Mouse (Mus musculus) embryonic facial prominence, embryonic 10.5 days (tissue): Measurements from ENCODE around the gene Rassf3. TPM values are rescaled to one million over a fixed set of nuclear protein-coding genes. Genes with fewer than 3 reads are reported as not detected.
A peak's percentile ranks its signal among the peaks of the same experiment; 100 is the strongest.

Experiments
- DNase-seq: peaks from one replicate; pipeline ENCODE4 v3.0.0-alpha.2; 2017; ENCODE audit warnings: low spot score
- H3K27ac ChIP-seq: fragments of 300-500 bp; sonication (generic); replicated peaks from 2 replicates; pipeline ENCODE4 v1.5.1; 2016; ENCODE audit warnings: mild to moderate bottlenecking
- H3K27me3 ChIP-seq: fragments of 300-500 bp; sonication (generic); replicated peaks from 2 replicates; pipeline ENCODE4 v1.6.1; 2016; ENCODE audit warnings: low read depth, mild to moderate bottlenecking; ENCODE audit not compliant: poor library complexity, severe bottlenecking
- H3K36me3 ChIP-seq: fragments of 300-500 bp; sonication (generic); replicated peaks from 2 replicates; pipeline ENCODE4 v1.6.1; 2016; ENCODE audit warnings: mild to moderate bottlenecking, moderate library complexity
- H3K4me1 ChIP-seq: fragments of 300-500 bp; sonication (generic); 2 replicates; pipeline ENCODE4 v1.6.1; 2016
- H3K4me3 ChIP-seq: fragments of 300-500 bp; sonication (generic); 2 replicates; pipeline ENCODE4 v1.5.1; 2016; ENCODE audit warnings: mild to moderate bottlenecking, moderate library complexity
- H3K9me3 ChIP-seq: fragments of 300-500 bp; sonication (generic); 2 replicates; pipeline ENCODE4 v1.6.1; 2016; ENCODE audit warnings: mild to moderate bottlenecking
- WGBS: fragments of 180-500 bp; shearing (Covaris S2); methylation state at CpG from one replicate; pipeline ENCODE4 v1.1.7; 2016; 5-methylcytosine and 5-hydroxymethylcytosine counted together
- polyA plus RNA-seq: library from polyadenylated mRNA; unstranded; fragments of >200 nt; fragmentation: Nextera tagmentation; extraction: Ambion mirVana; gene quantifications from 2 replicates; pipeline ENCODE4 v1.2.1, GENCODE M21; 2016

Rassf3 gene
- polyA plus RNA-seq, 1 experiment from 2014 or later, result 19.4 TPM

DNA sequence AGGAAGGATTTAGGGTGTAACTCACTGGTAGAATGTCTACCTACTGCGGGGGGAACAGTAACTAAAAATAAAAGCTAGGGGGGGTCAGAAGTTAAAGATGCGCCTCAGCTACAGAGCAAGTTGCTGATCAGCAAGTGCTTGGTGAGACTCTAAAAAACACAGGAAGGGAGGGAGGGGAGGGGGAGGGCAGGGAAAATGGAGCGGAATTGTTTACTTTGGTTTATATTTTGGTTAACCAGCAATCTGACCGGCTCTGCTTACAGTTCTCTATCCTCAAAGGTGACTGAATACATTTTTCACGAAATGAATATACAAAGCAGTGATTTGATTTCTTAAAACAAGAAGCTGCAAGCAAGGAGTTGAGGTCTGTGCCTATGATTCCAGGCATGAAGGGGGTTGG is 7.2 kb downstream of the Rassf3 start:
- H3K36me3 ChIP-seq, result peaks cover 3% of the 10 kb centered on the region; the same call in 1 of the 2 replicates
- H3K4me3 ChIP-seq, result no peak overlapping the region
- H3K9me3 ChIP-seq, result no peaks in the 10 kb centered on the region
- H3K27ac ChIP-seq, result no peak overlapping the region; the same call in 1 of the 2 replicates
- DNase-seq, result no peak
- WGBS, result 47% methylated on average over 5 of the region's 5 CpGs
- H3K27me3 ChIP-seq, result 0 out of 2 replicates have a peak, but pooled peaks cover 5% of the 10 kb centered on the region
- peaks cover 82% of the 10 kb centered on the region for H3K4me1 ChIP-seq

DNA sequence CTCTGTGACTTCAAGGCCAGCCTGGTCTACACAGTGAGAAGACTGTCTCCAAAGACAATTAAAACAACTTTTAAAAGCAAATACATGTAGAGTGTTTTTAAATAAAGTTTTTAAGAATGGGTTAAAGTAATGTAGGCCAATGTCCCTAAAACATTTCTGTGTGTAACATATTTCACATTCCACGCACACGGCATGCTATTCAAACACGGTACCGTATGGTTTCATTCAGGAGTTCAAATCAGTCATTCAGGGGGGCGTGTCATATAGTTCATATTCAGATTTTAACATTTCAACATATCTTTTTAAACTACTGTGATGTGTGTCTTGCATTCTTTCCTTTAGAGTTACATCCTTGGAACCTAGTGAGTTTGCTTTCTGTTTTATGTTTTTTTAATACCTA is 7.9 kb downstream of the Rassf3 start:
- no peak for DNase-seq
- H3K27ac ChIP-seq, result peak overlapping the region; percentile 57
- no peaks in the 10 kb centered on the region for H3K9me3 ChIP-seq
- peak overlapping the region; percentile 27; the same call in 1 of the 2 replicates for H3K4me3 ChIP-seq
- WGBS, result 83% methylated on average over 5 of the region's 5 CpGs
- H3K4me1 ChIP-seq, result peaks cover 77% of the 10 kb centered on the region
- H3K27me3 ChIP-seq, result no peaks in the 10 kb centered on the region
- peaks cover 4% of the 10 kb centered on the region; the same call in 1 of the 2 replicates for H3K36me3 ChIP-seq

DNA sequence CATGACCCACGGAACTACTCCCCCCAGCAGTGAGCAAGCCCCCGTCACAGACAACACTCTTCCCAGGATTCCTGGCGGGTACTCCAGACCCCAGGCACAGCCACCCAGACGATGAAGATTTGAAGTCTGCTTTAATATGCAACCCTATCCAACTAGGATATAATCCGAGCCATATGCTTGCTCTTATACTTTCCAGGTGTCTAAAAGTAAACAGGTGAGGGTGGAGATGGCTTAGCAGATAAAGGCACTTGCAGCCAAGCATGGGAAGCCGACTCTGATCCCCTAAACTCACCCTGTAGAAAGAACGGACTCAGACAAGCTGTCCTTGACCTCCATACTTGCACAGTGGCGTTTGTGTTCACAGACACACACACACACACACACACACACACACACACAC is 8.4 kb downstream of the Rassf3 start:
- H3K4me3 ChIP-seq, result peak overlapping the region; percentile 27; the same call in 1 of the 2 replicates
- 35% methylated on average over 8 of the region's 8 CpGs for WGBS
- peaks cover 72% of the 10 kb centered on the region for H3K4me1 ChIP-seq

DNA sequence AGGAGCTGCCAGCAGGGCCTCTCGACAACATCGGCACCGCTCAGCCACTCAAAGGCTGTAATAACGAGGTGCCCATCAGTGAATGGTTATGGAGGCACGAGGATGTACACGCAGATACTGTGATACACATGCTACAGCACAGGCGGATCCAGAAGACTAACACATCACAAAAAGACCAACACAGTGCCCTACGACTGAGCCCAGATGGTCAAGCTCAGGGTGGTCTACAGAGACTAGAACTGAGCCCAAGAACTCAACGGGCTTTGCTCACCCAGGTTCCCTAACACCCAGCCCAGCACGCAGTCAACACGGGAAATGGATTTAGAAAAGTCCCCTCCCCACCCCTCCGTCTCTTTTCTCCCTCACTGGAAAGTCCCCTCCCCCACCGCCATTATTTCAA is 9.1 kb downstream of the Rassf3 start:
- Histone ChIP-seq H3K4me3 (peak overlapping the region; percentile 27; the same call in 1 of the 2 replicates), H3K27ac (peak overlapping the region; percentile 57), H3K27me3 (no peaks in the 10 kb centered on the region), H3K4me1 (peaks cover 73% of the 10 kb centered on the region), H3K9me3 (no peaks in the 10 kb centered on the region), H3K36me3 (peaks cover 9% of the 10 kb centered on the region)
- WGBS, result 70% methylated on average over 13 of the region's 13 CpGs
- no peak for DNase-seq

More for the DNA sequence above, 8.4 kb downstream of the Rassf3 start:
- no peaks in the 10 kb centered on the region for H3K27me3 ChIP-seq
- DNase-seq, result peak; percentile 64
- H3K27ac ChIP-seq, result peak overlapping the region; percentile 57
- H3K36me3 ChIP-seq, result peaks cover 5% of the 10 kb centered on the region
- no peaks in the 10 kb centered on the region for H3K9me3 ChIP-seq

DNA sequence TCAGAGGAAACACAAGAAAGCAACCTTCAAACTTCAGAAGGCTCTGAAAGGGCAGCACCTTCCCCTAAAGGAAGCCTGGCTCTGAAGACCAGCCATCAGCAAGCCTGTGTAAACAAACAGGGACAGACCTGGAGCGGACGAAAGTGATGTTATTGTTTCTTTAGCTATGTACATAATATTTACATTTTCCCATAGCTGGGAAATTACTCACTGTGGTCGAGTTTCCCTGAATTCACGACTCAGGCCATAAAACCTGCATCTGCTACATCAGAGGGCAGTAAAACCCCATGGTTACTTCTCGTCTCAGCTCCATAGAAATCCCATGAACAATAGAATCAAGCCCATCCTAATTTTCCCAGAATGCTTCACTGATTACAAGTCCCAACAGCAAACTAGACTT is 11.1 kb downstream of the Rassf3 start:
- Histone ChIP-seq H3K9me3 (no peaks in the 10 kb centered on the region), H3K4me1 (peaks cover 82% of the 10 kb centered on the region), H3K4me3 (no peak overlapping the region), H3K36me3 (peaks cover 9% of the 10 kb centered on the region), H3K27me3 (no peaks in the 10 kb centered on the region), H3K27ac (peak overlapping the region; percentile 54; the same call in 1 of the 2 replicates)
- no peak for DNase-seq
- WGBS, result 47% methylated on average over 5 of the region's 5 CpGs

DNA sequence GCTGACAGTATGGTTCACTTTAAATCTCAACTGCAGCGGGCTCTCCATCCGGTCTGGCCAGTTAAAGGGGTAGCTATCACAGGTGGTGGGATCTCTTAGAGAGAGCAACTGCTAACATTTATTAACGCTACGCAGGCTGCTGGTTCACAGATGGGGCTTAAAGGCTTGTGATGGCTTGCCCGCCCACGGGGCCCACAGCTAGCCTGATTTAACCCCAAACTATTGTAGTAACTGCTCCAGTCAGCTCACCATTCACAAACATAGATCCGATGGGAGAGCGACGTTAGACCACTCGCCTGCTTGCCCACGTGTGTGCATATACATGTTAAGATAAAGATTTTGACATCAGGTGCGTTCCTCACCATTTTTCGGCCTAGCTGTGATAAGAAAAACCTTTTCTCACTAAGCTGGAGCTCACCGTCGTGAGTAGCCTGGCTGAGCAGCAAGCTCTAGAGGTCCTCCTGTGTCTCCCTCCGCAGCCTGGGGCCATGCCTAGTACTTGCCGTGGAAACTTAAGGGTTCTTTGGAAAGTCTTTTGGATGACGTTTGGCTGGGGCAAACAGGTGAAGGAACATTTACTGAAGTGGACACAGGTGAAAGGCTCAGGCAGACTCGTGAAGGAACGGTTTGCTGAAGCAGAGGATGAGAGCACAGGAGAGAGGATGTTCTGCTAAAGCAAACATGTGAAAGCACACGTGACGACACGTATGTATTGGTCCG is 13.8 kb downstream of the Rassf3 start:
- DNase-seq, result peak; percentile 42
- H3K36me3 ChIP-seq, result peaks cover 9% of the 10 kb centered on the region
- peak overlapping the region; percentile 80; the same call in 1 of the 2 replicates for H3K27ac ChIP-seq
- H3K9me3 ChIP-seq, result no peaks in the 10 kb centered on the region
- WGBS, result 56% methylated on average over 24 of the region's 24 CpGs
- peak overlapping the region; percentile 42; the same call in 1 of the 2 replicates for H3K4me3 ChIP-seq
- peaks cover 69% of the 10 kb centered on the region for H3K4me1 ChIP-seq
- H3K27me3 ChIP-seq, result no peaks in the 10 kb centered on the region

DNA sequence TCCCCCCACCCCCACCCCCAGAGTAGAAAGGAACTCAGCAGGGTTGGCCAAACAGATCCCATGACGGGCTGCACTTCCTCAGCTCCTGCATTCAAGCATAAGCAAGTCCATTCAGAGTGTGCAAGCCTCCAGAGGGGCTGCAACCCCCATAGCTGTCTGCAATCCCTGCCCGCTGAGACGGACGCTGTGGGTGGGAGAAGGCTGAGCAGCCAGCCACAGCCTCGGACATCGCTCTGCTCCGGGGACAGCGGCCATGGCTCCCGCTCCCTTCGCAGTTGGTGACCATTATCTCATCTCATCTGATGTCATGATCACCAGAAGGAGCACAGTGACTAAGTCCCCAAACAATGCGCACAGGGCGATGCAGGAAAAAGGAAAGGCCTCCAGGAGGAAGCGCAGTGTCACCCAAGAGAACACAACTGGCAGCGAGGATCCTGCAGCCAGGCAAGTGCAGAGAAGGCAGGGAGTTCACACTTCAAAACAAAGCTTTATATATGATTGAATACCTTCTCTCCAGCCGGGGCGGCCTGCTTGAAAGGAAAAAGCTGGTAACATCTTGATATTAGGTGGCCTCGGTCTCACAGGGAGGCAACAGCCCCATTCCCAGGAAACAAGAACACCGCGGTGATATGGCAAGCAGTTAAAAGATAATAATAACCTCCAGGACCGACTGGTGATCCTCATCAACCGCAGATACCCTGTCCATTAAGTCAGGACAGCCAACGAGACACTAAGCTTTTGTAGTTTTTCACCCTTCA is 14.6 kb downstream of the Rassf3 start:
- peaks cover 61% of the 10 kb centered on the region for H3K4me1 ChIP-seq
- peak overlapping the region; percentile 80 for H3K27ac ChIP-seq
- H3K4me3 ChIP-seq, result peak overlapping the region; percentile 42
- H3K9me3 ChIP-seq, result no peaks in the 10 kb centered on the region
- peak; percentile 55 for DNase-seq
- no peaks in the 10 kb centered on the region for H3K27me3 ChIP-seq
- 8% methylated on average over 22 of the region's 22 CpGs for WGBS
- peaks cover 9% of the 10 kb centered on the region for H3K36me3 ChIP-seq

DNA sequence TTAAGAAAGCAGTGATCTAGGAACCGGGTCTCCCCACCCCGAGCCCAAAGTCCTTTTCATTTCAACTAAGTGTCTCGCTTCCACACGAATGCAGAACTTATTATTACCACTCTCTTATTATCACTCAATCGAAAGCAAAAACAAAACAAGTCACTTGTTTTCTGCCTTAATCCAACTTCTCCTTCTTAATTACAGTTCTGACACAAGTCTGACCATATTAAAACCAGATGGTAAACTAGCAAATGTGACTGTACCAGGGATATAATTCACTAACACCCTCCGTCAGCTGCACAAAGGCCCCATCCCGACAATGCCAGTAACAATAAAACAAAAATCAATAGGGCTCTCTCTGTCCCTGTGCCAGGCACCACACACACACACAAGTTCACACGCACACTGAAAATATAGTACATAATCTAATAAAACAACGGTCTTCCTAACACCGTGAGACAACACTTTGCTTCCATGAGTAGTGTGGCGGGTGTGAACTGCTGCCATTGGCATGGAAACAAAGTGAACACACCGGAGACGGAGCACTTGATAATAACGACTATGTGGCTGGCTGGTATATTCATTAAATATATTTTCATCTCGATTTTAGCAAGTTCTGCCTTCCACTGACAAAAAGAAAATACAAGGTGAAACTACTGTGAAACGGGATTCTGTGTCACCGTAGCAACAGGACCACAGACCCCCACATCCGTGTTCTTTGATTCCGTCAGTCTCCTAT is 16.9 kb downstream of the Rassf3 start:
- no peak for DNase-seq
- H3K27me3 ChIP-seq, result no peaks in the 10 kb centered on the region
- WGBS, result 82% methylated on average over 19 of the region's 19 CpGs
- H3K4me3 ChIP-seq, result no peak overlapping the region
- peaks cover 9% of the 10 kb centered on the region for H3K36me3 ChIP-seq
- no peaks in the 10 kb centered on the region for H3K9me3 ChIP-seq
- no peak overlapping the region for H3K27ac ChIP-seq
- H3K4me1 ChIP-seq, result peaks cover 60% of the 10 kb centered on the region

DNA sequence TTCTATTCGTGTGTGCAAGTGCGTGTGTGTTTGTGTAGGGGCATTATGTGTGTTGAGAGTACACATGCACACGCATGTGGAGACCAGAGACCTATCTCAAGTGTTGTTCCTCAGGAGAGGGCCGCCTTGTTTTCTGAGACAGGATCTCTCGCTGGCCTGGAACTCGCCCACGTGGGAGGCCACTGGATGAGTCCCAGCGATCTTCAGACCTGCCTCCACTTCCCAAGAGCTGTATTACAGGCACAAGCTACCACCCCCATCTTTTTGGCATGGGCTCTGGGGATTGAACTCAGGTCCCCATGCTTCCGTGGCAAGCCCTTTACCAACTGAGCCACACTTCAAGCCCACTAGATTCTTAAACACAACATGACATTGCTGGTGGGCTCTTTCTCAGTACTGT is 17.7 kb downstream of the Rassf3 start:
- peaks cover 55% of the 10 kb centered on the region for H3K4me1 ChIP-seq
- 0 out of 2 replicates have a peak overlapping the region, but pooled peaks have one; percentile 15 for H3K27ac ChIP-seq
- H3K4me3 ChIP-seq, result no peak overlapping the region
- peaks cover 5% of the 10 kb centered on the region for H3K36me3 ChIP-seq
- no peaks in the 10 kb centered on the region for H3K27me3 ChIP-seq
- WGBS, result 88% methylated on average over 9 of the region's 9 CpGs
- no peaks in the 10 kb centered on the region for H3K9me3 ChIP-seq
- no peak for DNase-seq

DNA sequence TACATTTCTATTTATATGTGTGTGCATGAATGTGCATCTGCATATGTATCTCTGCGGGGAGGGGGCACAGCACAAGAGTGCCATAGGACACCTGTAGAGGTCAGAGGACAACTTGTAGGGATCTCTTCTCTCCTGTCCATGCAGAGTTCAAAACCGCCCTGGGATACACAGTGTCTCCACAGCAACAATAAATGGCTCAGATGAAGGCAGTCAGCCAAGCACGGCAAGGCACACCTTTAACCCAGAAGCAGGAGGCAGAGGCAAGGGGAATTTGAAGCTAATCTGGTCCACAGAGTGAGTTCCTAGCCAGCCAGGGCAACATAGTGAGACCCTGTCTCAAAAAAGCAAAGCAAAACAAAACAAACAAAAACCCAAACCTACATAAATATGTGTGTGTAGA is 18.8 kb downstream of the Rassf3 start:
- H3K4me3 ChIP-seq, result no peak overlapping the region
- no peaks in the 10 kb centered on the region for H3K27me3 ChIP-seq
- no peak overlapping the region for H3K27ac ChIP-seq
- DNase-seq, result no peak
- peaks cover 50% of the 10 kb centered on the region for H3K4me1 ChIP-seq
- 0 out of 2 replicates have a peak, but pooled peaks cover under 1% of the 10 kb centered on the region for H3K36me3 ChIP-seq
- H3K9me3 ChIP-seq, result no peaks in the 10 kb centered on the region
- 83% methylated on average over 3 of the region's 3 CpGs for WGBS

DNA sequence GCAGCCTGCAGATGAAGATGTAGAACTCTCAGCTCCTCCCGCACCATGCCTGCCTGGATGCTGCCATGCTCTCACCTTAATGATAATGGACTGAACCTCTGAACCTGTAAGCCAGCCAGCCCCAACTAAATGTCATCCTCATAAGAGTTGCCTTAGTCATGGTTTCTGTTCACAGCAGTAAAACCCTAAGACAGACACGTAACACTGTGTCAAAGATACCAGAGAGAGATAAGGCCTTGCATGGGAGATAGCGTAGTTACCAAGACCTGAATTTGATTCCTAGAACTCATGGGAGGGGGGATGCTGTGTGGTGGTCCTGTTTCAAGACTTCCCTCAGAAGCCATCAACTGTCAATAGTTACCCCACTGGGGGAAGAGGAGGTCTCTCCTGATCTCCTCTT is 20.6 kb downstream of the Rassf3 start:
- Histone ChIP-seq H3K27ac (no peak overlapping the region), H3K9me3 (no peaks in the 10 kb centered on the region), H3K27me3 (no peaks in the 10 kb centered on the region), H3K4me1 (peaks cover 32% of the 10 kb centered on the region), H3K4me3 (no peak overlapping the region), H3K36me3 (0 out of 2 replicates have a peak, but pooled peaks cover 3% of the 10 kb centered on the region)
- WGBS, result 95% methylated on average over 3 of the region's 3 CpGs
- no peak for DNase-seq
